Mouse (Mus musculus) stomach, postnatal 0 days (tissue): ENCODE measurements at regions not wholly inside any gene's neighbourhood (a gene's known extent, or its start where the extent isn't known, plus 50 kb on each side); places are given as distances from the start of the nearest gene placed in this dataset.

Source experiments
- ATAC-seq: fragments of 200-750 bp; cut with Nextera tagmentation; 2 replicates; pipeline ENCODE4 v1.8.0; 2017; ENCODE audit not compliant: low FRiP score, low TSS enrichment
- DNase-seq: peaks from one replicate; pipeline ENCODE4 v3.0.0-alpha.2; 2016; ENCODE audit warnings: low spot score
- H3K27ac ChIP-seq: fragments of 300-500 bp; sonication (generic); replicated peaks from 2 replicates; pipeline ENCODE4 v1.5.1; 2014; ENCODE audit warnings: mild to moderate bottlenecking, control low read depth
- H3K27me3 ChIP-seq: fragments of 300-500 bp; sonication (generic); 2 replicates; pipeline ENCODE4 v1.6.1; 2014; ENCODE audit warnings: low read length; ENCODE audit not compliant: control insufficient read depth, insufficient read depth
- H3K36me3 ChIP-seq: fragments of 300-500 bp; sonication (generic); 2 replicates; pipeline ENCODE4 v1.6.1; 2014; ENCODE audit warnings: low read length, mixed read lengths; ENCODE audit not compliant: control insufficient read depth, insufficient read depth
- H3K4me1 ChIP-seq: fragments of 300-500 bp; sonication (generic); replicated peaks from 2 replicates; pipeline ENCODE4 v1.6.1; 2014; ENCODE audit warnings: antibody characterized with exemption; ENCODE audit not compliant: control insufficient read depth, insufficient read depth
- H3K4me2 ChIP-seq: fragments of 300-500 bp; sonication (generic); replicated peaks from 2 replicates; pipeline ENCODE4 v1.6.1; 2014; ENCODE audit warnings: low read depth, mild to moderate bottlenecking, control low read depth, moderate library complexity
- H3K4me3 ChIP-seq: fragments of 300-500 bp; sonication (generic); 2 replicates; pipeline ENCODE4 v1.5.1; 2014; ENCODE audit warnings: low read depth, low read length, control low read depth
- H3K9ac ChIP-seq: fragments of 300-500 bp; sonication (generic); 2 replicates; pipeline ENCODE4 v1.6.1; 2014; ENCODE audit warnings: mild to moderate bottlenecking, low read length, control low read depth, mixed read lengths
- H3K9me3 ChIP-seq: fragments of 300-500 bp; sonication (generic); 2 replicates; pipeline ENCODE4 v1.6.1; 2016; ENCODE audit warnings: low read length; ENCODE audit not compliant: control insufficient read depth
- CTCF ChIP-seq: IDR thresholded peaks from 2 replicates; pipeline ENCODE4 v1.5.1; 2016; ENCODE audit warnings: antibody characterized with exemption, low read depth, mild to moderate bottlenecking, moderate library complexity
- EP300 ChIP-seq: optimal IDR thresholded peaks from 2 replicates; pipeline ENCODE3; 2016; ENCODE audit warnings: antibody characterized with exemption
- WGBS: fragments of 180-500 bp; shearing (Covaris S2); extraction: QIAGEN DNeasy Blood & Tissue Kit; methylation state at CpG from one replicate; pipeline ENCODE4 v1.1.7; 2014; 5-methylcytosine and 5-hydroxymethylcytosine counted together

- no peak for TF ChIP-seq CTCF
- no peak for TF ChIP-seq EP300
- H3K4me1 ChIP-seq: no peaks in the 10 kb centered on the region
- H3K36me3 ChIP-seq: no peaks in the 10 kb centered on the region
- H3K9ac ChIP-seq: no peak overlapping the region
- ATAC-seq: no peak
- H3K4me2 ChIP-seq: no peak overlapping the region
- H3K9me3 ChIP-seq: no peaks in the 10 kb centered on the region
- WGBS: 58% methylated on average over 3 of the region's 3 CpGs
- no peak for DNase-seq
- no peaks in the 10 kb centered on the region for H3K27me3 ChIP-seq
- no peak overlapping the region for H3K4me3 ChIP-seq
- no peak overlapping the region for H3K27ac ChIP-seq
Observed at GRCm38 (mm10) chr6:6397997-6398396, 180.5 kb downstream of the Sem1 start.

- H3K9ac ChIP-seq: no peak overlapping the region
- no peak overlapping the region for H3K4me3 ChIP-seq
- ATAC-seq (no peak), DNase-seq (no peak)
- no peak overlapping the region for H3K4me2 ChIP-seq
- no peaks in the 10 kb centered on the region for H3K36me3 ChIP-seq
- no peak for TF ChIP-seq EP300
- TF ChIP-seq CTCF: no peak
- H3K4me1 ChIP-seq: no peaks in the 10 kb centered on the region
- H3K9me3 ChIP-seq: no peaks in the 10 kb centered on the region
- 78% methylated on average over 16 of the region's 16 CpGs for WGBS
- no peak overlapping the region for H3K27ac ChIP-seq
- H3K27me3 ChIP-seq: no peaks in the 10 kb centered on the region
Observed at GRCm38 (mm10) chr6:6389454-6390445, 172.8 kb upstream of the Slc25a13 start.

GRCm38 (mm10) chr6:6388835-6389440 is 172.0 kb upstream of the Slc25a13 start:
- H3K36me3 ChIP-seq: no peaks in the 10 kb centered on the region
- no peak overlapping the region for H3K4me3 ChIP-seq
- H3K27ac ChIP-seq: no peak overlapping the region
- WGBS: 48% methylated on average over 5 of the region's 5 CpGs
- no peaks in the 10 kb centered on the region for H3K27me3 ChIP-seq
- no peak overlapping the region for H3K4me2 ChIP-seq
- no peak for TF ChIP-seq CTCF
- TF ChIP-seq EP300: no peak
- no peak for DNase-seq
- H3K9me3 ChIP-seq: no peaks in the 10 kb centered on the region
- no peak overlapping the region for H3K9ac ChIP-seq
- H3K4me1 ChIP-seq: no peaks in the 10 kb centered on the region
- no peak for ATAC-seq

GRCm38 (mm10) chr6:6387571-6387970 is 170.6 kb upstream of the Slc25a13 start:
- Histone ChIP-seq H3K9ac (no peak overlapping the region), H3K4me1 (no peaks in the 10 kb centered on the region), H3K9me3 (no peaks in the 10 kb centered on the region), H3K4me2 (no peak overlapping the region), H3K4me3 (no peak overlapping the region), H3K27ac (no peak overlapping the region), H3K36me3 (no peaks in the 10 kb centered on the region), H3K27me3 (no peaks in the 10 kb centered on the region)
- TF ChIP-seq CTCF: no peak
- DNase-seq (no peak), ATAC-seq (no peak)
- WGBS: 65% methylated on average over 5 of the region's 5 CpGs

GRCm38 (mm10) chr6:6384971-6385370 is 168.0 kb upstream of the Slc25a13 start:
- ATAC-seq: no peak
- 81% methylated on average over 7 of the region's 7 CpGs for WGBS
- no peak overlapping the region for H3K4me3 ChIP-seq
- no peak overlapping the region for H3K9ac ChIP-seq
- H3K4me1 ChIP-seq: no peaks in the 10 kb centered on the region
- H3K36me3 ChIP-seq: no peaks in the 10 kb centered on the region
- no peak for DNase-seq
- H3K9me3 ChIP-seq: no peaks in the 10 kb centered on the region
- no peak for TF ChIP-seq EP300
- TF ChIP-seq CTCF: no peak
- no peak overlapping the region for H3K4me2 ChIP-seq
- H3K27ac ChIP-seq: no peak overlapping the region
- no peaks in the 10 kb centered on the region for H3K27me3 ChIP-seq

- no peaks in the 10 kb centered on the region for H3K9me3 ChIP-seq
- 78% methylated on average over 6 of the region's 6 CpGs for WGBS
- no peaks in the 10 kb centered on the region for H3K27me3 ChIP-seq
- H3K36me3 ChIP-seq: no peaks in the 10 kb centered on the region
- no peaks in the 10 kb centered on the region for H3K4me1 ChIP-seq
- ATAC-seq (no peak), DNase-seq (no peak)
- no peak overlapping the region for H3K9ac ChIP-seq
- H3K4me3 ChIP-seq: no peak overlapping the region
- H3K4me2 ChIP-seq: no peak overlapping the region
- no peak overlapping the region for H3K27ac ChIP-seq
- TF ChIP-seq CTCF (no peak), EP300 (no peak)
Observed at GRCm38 (mm10) chr6:6384441-6384840, 167.5 kb upstream of the Slc25a13 start.
